Mouse (Mus musculus): ENCODE results near the gene Fdxr. TPM values are rescaled to one million over a fixed set of nuclear protein-coding genes. Genes with fewer than 3 reads are reported as not detected.

Gene Fdxr
- polyA plus RNA-seq (2012; rRNA removed; ENCODE audit: low replicate concordance), result 16.6 and 17.8 TPM in 2 replicates

GRCm38 (mm10) chr11:115276780-115277603, at the start of gene Fdxr:
Fdxr (minus strand) TSS chr11:115277050.

DNA sequence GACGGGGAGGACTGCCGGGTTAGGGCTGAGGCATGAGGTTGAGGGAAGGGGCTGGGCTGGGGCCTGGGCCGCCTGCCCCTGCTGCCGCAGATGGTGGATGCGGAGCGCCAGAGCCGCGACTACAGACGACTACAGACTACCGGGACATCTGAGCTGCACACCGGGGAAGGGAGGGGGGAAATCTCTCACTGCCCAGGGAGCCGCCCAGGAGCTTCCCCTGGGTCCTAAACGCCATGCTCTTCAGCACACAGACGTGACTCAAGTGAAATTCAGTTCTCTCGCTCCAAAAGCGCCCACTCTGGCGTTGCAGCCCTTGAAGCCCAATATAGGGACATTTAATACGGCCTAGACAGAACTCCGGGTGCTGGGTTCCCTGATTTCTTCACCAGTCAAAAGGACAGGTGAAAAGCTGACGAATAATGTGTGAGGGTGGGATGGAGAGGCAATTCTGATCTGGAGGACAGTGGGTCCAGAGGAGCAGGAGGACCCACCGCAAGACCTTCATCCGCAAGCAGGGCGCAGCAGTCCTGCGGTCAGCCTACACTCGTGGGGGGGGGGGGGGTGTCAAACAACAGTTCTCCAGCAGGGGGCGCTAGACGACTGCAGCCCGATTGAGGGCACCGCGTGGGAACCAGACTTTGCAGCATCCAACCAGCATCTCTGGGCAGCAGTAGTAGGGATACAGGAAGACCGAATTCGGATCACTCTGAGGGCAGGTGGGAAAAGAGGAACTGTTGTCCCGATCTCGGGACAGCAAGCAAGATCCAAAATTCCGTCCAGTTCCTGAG, 45.2 kb upstream of the Fdxr start, which contains the start of gene Ush1g:
Ush1g (minus strand) TSS at position 136 of the 788 bp plus-strand sequence.

GRCm38 (mm10) chr11:115306863-115307262, 30.0 kb upstream of the Fdxr start, which contains the start of gene Otop2:
Otop2 (plus strand) TSS chr11:115307163.

GRCm38 (mm10) chr11:115297214-115297826, 20.5 kb upstream of the Fdxr start, which contains the start of gene Fads6:
Fads6 (minus strand) TSS chr11:115297663.

DNA sequence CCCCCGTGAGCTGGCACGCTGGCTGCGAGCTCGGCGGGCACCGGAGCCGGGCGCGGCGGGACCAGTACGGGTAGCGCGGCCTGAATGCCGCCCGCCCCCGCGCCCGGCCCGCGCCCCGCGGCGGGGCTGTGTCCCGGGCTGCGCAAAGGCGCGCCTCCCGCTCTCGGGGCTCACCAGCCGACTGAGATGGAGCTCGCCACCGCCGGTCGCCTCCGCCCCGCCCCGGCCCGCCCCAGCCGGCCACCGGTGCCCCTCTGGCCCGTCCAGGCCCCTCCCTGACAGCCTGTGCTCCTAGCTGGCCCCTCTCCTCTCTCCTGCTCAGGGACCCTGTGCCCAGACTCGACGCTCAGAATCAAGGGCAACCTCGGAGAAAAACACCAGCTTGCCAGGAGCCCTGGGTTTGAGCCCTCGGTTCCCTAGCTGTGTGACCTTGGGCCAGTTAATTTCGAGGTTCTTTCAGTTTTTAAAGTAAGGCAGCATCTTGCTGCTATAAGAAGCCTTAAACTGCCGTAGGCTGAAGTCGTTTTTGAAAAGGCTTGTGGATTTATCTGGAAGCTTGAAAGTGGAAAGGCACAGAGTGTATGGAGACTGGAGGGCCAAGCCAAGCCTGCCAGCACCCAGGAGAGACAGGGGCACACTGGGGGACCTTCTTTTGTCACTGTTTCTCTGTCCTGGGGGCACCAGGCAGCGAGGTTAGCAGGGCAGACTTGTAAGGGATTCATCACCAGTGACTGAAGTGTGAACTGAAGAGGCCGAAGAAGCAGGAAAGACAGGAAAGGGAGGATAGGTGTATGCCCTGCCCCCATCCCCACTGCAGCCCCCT, 9.6 kb downstream of the Fdxr start, which contains the start of gene Grin2c:
Grin2c (minus strand) TSS at position 183 of the 823 bp plus-strand sequence.

Other genes with a start within 250 kb of the Fdxr start
- gene Cd300ld5, start 239.3 kb downstream of the Fdxr start, polyA plus RNA-seq (2012; rRNA removed; ENCODE audit: low replicate concordance), result 7.1 and 7.3 TPM in 2 replicates
- gene Cd300ld3, start 228.6 kb downstream of the Fdxr start, polyA plus RNA-seq (2012; rRNA removed; ENCODE audit: low replicate concordance), result 72.6 and 85.8 TPM in 2 replicates
- 0.20 and 0.30 TPM in 2 replicates for gene Cd300e, start 214.9 kb downstream of the Fdxr start, polyA plus RNA-seq (2012; rRNA removed; ENCODE audit: low replicate concordance)
- gene Rab37, start 185.6 kb downstream of the Fdxr start, polyA plus RNA-seq (2012; rRNA removed; ENCODE audit: low replicate concordance), result 0.99 and 1.1 TPM in 2 replicates
- 0.75 and 6.3 TPM in 2 replicates for gene Cd300lf, start 143.1 kb downstream of the Fdxr start, polyA plus RNA-seq (2012; rRNA removed; ENCODE audit: low replicate concordance)
- 12.4 and 42.5 TPM in 2 replicates for gene Slc9a3r1, start 113.7 kb downstream of the Fdxr start, polyA plus RNA-seq (2012; rRNA removed; ENCODE audit: low replicate concordance)
- 20.1 and 31.2 TPM in 2 replicates for gene Tmem104, start 89.6 kb downstream of the Fdxr start, polyA plus RNA-seq (2012; rRNA removed; ENCODE audit: low replicate concordance)
- 21.8 and 40.5 TPM in 2 replicates for gene Nat9, start 89.2 kb downstream of the Fdxr start, polyA plus RNA-seq (2012; rRNA removed; ENCODE audit: low replicate concordance)
- 0.12 TPM in 1 of 2 replicates, not detected in the other for gene Grin2c, start 9.8 kb downstream of the Fdxr start, polyA plus RNA-seq (2012; rRNA removed; ENCODE audit: low replicate concordance)
- 1.9 and 3.5 TPM in 2 replicates for gene Fads6, start 20.6 kb upstream of the Fdxr start, polyA plus RNA-seq (2012; rRNA removed; ENCODE audit: low replicate concordance)
- not detected in 2 replicates for gene Otop2, start 30.1 kb upstream of the Fdxr start, polyA plus RNA-seq (2012; rRNA removed; ENCODE audit: low replicate concordance)
- gene Ush1g, start 45.0 kb upstream of the Fdxr start, polyA plus RNA-seq (2012; rRNA removed; ENCODE audit: low replicate concordance), result 0.04 TPM in 1 of 2 replicates, not detected in the other
- 0.12 TPM in 1 of 2 replicates, not detected in the other for gene Otop3, start 57.7 kb upstream of the Fdxr start, polyA plus RNA-seq (2012; rRNA removed; ENCODE audit: low replicate concordance)
- gene Hid1, start 90.7 kb upstream of the Fdxr start, polyA plus RNA-seq (2012; rRNA removed; ENCODE audit: low replicate concordance), result 14.8 and 23.9 TPM in 2 replicates
- gene Cdr2l, start 104.9 kb upstream of the Fdxr start, polyA plus RNA-seq (2012; rRNA removed; ENCODE audit: low replicate concordance), result 16.6 and 43.4 TPM in 2 replicates
- gene Mrpl58, start 126.7 kb upstream of the Fdxr start, polyA plus RNA-seq (2012; rRNA removed; ENCODE audit: low replicate concordance), result 79.4 and 110 TPM in 2 replicates
- gene Atp5h, start 142.9 kb upstream of the Fdxr start, polyA plus RNA-seq (2012; rRNA removed; ENCODE audit: low replicate concordance), result 141 and 187 TPM in 2 replicates
- gene Kctd2, start 143.1 kb upstream of the Fdxr start, polyA plus RNA-seq (2012; rRNA removed; ENCODE audit: low replicate concordance), result 39.0 and 44.5 TPM in 2 replicates
- 0.09 and 0.72 TPM in 2 replicates for gene Trim80, start 163.5 kb upstream of the Fdxr start, polyA plus RNA-seq (2012; rRNA removed; ENCODE audit: low replicate concordance)
- gene Slc16a5, start 185.4 kb upstream of the Fdxr start, polyA plus RNA-seq (2012; rRNA removed; ENCODE audit: low replicate concordance), result 0.06 and 0.07 TPM in 2 replicates
- gene Armc7, start 198.6 kb upstream of the Fdxr start, polyA plus RNA-seq (2012; rRNA removed; ENCODE audit: low replicate concordance), result 6.1 and 10.5 TPM in 2 replicates
- 56.8 and 74.4 TPM in 2 replicates for gene Nt5c, start 214.8 kb upstream of the Fdxr start, polyA plus RNA-seq (2012; rRNA removed; ENCODE audit: low replicate concordance)
- gene Jpt1, start 237.3 kb upstream of the Fdxr start, polyA plus RNA-seq (2012; rRNA removed; ENCODE audit: low replicate concordance), result 150 and 187 TPM in 2 replicates

Measured in subcutaneous adipose tissue, adult 2 months (tissue).